Mouse (Mus musculus) layer of hippocampus, postnatal 25 days (tissue): ENCODE measurements around the gene Tex46. TPM values are rescaled to one million over a fixed set of nuclear protein-coding genes. Genes with fewer than 3 reads are reported as not detected.

ENCODE experiments used
- DNase-seq, 2 experiments: peaks; one replicate each; pipeline ENCODE4 v3.0.0; 2022; ENCODE audit warnings: mixed read lengths in 2 of 2, low spot score in 1 of 2; ENCODE audit errors: extremely low spot score in 1 of 2
- total RNA-seq, 2 experiments: library from RNA; stranded (reverse); gene quantifications; 2 replicates each; pipeline ENCODE4 v1.2.3; 2021

The Tex46 gene
- not detected for total RNA-seq

DNA sequence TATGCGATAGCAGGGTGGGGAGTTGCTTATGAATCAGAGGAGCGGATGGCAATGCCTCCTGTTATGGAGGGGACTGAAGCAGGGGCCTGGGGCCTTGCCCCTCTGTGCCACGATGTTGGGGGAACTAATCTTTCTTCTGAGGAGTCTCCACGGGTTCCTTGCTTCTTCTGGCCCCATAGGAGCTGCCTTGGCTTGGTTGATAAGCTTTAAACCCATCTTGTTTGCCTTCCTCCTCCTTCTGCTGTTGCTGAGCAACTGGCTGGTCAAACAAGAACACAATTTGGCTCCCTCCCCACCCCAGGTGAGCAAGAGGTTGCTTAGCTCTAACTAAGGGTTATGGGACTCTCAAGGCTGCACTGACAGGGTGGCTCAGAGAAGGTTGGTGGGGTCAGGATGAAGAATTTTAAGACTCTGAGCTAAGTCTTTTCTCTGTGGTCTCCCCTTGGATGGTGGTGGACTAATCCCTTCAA lies at the start of gene Tex46:
Gene Tex46, plus strand, starts transcription at position 51 of the 470 bp plus-strand sequence.
- DNase-seq, result no peak

DNA sequence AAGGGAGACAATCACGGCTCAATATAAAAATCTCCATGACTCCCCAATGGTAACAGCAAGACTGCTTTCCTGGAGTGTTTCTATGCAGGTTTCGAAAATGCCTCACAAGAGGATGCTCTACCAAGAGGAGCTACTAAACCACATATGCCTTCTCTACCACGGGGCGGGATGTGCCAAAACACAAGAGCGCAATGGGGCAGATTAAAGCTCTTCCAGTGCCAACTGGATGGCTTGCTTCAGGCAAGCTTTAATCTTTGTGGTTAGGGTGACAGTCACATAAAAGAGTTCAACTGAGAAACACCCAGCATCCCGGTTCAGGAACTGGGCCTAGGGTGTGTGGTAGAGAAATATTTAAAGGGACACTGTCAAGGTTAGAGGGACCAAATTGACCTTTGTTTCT lies 47.5 kb upstream of the Tex46 start:
- no peak for DNase-seq

DNA sequence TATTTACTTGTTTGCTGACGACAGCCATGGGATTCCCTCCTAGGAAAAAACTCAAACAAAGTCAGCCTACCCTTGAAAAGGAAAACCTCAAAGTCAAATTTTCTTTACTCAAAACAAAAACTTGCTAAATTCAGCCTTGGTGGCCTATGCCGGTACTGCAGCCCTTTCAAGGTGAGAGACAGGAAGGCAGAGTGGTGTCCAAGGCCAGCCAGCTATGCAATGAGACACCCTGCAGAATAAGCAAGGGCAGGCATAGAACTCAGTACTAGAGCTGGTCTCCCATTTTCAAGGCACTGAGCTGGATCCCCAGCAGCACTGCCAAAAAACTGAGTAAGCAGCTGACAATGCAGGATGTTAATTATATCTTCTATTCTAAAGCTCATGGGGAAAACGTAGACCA lies 41.6 kb upstream of the Tex46 start:
- no peak for DNase-seq

GRCm38 (mm10) chr4:136569998-136570397 lies 40.2 kb upstream of the Tex46 start:
- DNase-seq, result no peak

DNA sequence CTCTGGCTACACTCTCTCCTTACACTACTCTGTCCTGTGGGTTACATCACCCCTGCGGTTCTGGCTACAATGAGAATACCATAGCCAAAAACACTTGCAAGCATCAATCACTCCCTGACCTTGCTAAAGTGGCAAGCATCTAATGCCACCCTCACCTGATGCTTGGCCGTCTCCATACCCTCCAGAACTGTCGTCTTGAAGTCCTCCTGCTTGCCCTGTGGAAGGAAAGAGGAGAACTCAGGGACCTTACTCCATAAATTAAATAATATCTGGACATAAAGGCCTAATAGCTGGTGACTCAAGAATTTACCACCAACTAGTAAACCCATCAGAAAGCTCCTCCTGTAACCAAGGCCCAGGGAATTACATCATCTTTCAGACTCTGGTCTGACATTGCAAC lies 28.4 kb upstream of the Tex46 start:
- no peak for DNase-seq

- no peak for DNase-seq
Observed at GRCm38 (mm10) chr4:136587221-136587827, 22.9 kb upstream of the Tex46 start.

GRCm38 (mm10) chr4:136588003-136588402 lies 22.2 kb upstream of the Tex46 start:
- no peak for DNase-seq

DNA sequence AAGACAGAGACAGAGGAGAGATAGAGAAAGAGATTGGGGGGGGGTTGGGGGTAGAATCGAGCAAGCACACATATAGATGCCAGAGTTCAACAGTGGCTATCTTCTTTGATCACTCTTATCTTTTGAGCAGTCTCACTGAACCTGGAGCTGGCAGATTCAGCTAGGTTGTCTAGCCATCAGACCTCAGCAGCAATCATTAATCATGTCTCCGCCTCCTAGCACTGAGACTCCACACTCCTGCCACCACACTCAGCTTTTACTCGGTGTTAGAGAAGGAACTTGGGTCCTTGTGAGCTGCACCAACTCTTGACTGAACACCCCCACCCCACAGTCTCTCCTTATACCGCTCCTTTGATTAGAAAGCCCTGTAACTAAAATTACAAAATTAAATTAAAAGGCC lies 18.1 kb upstream of the Tex46 start:
- DNase-seq, result no peak

- no peak for DNase-seq
Observed at GRCm38 (mm10) chr4:136594006-136594405, 16.2 kb upstream of the Tex46 start.

DNA sequence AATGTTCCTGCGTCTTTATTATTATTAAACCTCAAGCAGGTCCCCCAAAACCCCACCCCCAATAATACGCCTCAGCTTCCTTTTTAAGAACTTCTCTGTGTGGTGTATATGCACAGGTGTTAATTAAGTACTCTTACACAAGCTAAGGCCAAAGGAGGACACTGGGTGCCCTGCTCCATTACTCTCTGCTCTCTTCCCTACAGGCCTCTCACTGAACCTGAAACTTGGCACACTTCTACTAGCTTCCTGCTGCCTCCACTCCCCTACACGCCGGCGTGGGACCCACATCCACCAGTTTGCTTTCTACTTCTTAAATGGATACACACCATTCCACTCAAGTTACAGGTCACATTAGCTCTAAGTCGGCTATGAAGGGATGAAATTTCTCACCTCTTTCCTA lies 15.0 kb upstream of the Tex46 start:
- no peak for DNase-seq

- no peak for DNase-seq
Observed at GRCm38 (mm10) chr4:136598268-136598876, 11.9 kb upstream of the Tex46 start.

DNA sequence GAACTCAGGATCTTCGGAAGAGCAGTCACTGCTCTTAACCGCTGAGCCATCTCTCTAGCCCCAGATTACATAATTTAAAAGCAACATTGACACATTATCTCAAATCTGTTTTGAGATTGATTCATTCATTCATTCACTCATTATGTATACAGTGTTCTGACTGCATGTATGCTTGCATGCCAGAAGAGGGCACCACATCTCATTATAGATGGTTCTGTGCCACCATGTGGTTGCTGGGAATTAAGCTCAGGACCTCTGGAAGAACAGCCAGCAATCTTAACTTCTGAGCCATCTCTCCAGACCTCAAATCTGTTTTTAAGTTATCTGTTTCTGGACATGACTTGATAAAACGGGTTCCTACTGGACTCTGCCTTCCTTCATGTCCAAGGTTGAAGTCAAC lies 10.4 kb upstream of the Tex46 start:
- no peak for DNase-seq

DNA sequence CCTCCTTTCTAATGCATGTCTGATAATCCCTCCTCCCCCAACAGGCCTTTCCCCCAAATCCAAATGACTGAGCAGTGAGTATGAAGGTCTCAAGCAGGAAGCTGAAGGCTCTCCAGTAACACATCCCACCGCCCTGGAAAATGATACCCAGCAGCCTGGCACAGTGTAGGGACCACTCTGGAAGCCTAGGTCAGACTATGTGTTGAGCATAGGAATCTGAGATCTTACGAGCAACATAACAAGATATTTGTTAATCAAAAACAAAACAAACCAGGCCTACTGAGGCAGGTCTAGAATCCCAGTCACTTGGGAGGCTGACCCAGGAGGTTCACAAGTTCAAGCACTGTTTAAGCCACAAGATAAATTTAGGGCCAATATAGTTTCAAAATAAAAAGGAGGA lies 9.7 kb upstream of the Tex46 start:
- no peak for DNase-seq

DNA sequence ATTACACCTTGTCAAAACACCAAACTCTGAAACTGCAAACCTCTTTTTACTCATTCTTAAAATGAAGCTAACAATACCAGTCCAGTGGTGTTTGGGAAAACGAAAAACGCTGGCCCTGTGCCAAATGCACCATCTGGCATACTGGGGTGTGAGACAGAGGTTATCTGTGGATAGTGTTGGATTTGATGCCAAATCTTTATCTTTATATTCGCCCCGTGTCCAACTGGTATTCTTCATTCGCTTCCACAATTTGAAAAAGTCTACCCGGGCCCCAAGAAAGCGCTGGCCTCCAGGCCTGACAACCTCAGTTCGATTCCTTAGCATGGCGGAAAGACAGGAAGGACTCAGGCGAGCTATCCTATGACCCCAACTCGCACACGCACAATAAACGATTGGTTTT lies 8.8 kb upstream of the Tex46 start:
- peak; percentile 27 to 71 for DNase-seq

GRCm38 (mm10) chr4:136602018-136602554 lies 8.2 kb upstream of the Tex46 start:
- DNase-seq, result peak; percentile 29 to 44

GRCm38 (mm10) chr4:136602568-136602967 lies 7.7 kb upstream of the Tex46 start, which contains the start of gene Kdm1a:
TSS of gene Kdm1a (minus strand) at chr4:136602723.
- DNase-seq, result peak; percentile 95 to 99

DNA sequence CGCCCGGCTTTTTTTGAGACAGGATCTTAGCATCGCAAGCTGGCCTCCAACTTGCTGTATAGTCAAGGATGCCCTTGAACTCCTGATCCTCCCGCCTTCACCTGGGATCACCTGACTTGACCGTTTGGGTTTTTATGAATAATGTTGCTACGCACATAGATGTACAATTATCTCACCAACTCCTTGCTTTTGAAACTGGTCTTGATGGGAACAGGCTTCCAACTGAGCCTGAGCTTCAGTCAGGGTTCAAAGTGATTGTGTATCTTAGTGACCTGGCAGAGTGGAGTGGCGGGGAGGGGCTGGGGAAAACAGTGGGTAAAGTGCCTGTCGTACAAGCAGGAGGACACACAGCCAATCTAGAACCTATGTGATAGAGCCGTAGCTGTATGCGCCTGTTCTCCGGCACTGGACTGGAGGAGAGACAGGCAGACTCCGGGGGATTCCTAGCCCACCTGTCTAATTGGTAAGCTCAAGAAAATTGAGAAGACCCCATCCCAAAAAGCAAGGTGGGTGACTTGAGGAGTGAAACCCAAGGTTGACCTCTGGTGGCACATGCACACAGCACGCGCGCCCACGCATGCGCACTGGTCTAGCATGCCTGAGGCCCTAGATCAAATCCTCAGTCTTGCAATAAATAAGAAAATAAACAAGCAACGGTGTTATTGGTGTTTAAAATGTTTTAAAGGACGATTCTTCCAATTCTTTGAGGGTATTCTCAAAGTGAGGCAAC lies 4.3 kb upstream of the Tex46 start:
- DNase-seq, result no peak

DNA sequence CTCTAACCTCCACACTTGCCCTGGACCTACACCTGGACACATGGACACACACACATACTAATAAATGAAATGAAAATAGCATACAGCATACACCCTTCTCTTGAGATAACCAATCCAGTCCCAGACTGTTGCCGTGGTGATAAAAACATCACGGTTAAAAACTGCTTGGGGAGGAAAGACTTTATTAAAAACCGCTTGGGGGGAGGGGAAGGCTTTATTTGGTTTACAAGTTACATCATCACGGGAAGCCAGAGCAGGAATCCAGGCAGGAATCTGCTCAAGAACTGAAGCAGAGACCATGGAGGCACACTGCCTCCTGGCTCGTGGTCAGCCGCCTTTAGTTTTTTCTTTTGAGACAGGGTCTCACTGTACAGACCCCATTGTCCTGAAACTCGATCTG lies 3.4 kb downstream of the Tex46 start:
- DNase-seq, result no peak

DNA sequence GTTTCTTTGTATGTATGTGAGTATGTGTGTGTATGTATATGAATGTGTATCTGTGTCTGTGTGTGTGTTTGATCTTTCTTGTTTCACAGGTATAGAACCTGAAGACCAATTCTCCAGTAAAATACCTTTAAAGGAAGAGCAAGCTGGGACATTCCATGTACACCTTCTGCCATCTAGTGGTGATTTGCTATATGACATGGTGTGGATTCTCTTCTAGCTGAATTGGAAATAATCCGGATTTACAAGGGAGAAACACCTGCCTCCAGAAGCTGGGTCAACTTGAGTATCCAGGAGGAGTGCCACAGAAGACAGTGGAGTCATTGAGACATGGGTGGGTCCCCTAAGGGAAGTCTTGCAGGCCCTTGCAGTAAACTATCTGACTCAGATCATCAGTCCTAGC lies 11.1 kb downstream of the Tex46 start:
- peak in 1 of 2 experiments; percentile 42 for DNase-seq

- DNase-seq, result no peak
Observed at GRCm38 (mm10) chr4:136621956-136622355, 11.7 kb downstream of the Tex46 start.

DNA sequence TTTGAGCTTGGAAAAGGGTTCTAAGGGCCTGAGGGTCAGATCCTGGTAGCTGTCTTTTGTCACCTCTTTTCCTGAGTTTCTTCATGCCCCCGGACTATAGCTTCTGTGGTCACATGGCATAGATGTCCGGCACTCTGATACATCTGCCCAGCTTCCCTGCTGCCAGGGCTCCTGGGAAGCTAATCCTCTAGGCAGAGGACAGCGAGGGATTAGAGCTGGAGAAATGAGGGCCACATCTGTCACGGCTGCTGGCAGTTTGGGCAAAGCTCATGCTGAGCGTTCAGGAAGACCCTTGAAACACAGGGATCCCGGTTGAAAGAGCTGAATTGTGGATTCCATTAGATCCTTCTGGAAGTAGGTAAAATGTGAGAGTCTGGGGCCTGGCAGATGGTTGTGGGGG lies 12.2 kb downstream of the Tex46 start, which contains the start of gene Lactbl1:
Gene Lactbl1, plus strand, starts transcription at position 234 of the 400 bp plus-strand sequence.
- DNase-seq, result no peak
